Mouse (Mus musculus): Measurements from ENCODE around the gene Elobl.

Gene Elobl

DNA sequence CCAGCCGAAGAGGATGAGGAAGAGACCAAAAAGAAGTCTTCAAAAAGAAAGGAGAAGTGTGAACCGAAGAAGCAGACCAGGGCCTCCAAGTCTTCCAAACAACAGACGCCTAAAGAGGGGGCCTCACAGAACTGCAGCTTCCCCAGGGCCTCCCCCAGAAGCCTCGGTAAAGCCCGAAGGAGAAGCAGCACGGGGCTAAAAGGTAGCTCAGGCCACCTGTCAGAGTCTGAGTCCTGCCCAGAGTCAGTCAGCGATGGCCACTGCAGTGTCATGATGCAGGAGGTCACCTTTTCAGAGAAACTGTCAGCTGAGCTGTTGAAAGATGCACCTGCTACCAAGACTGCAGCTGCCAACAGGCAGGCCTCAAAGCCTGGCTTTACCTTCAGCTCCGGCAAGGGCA lies 14.6 kb upstream of the Elobl start:
- DNase-seq: no peak

DNA sequence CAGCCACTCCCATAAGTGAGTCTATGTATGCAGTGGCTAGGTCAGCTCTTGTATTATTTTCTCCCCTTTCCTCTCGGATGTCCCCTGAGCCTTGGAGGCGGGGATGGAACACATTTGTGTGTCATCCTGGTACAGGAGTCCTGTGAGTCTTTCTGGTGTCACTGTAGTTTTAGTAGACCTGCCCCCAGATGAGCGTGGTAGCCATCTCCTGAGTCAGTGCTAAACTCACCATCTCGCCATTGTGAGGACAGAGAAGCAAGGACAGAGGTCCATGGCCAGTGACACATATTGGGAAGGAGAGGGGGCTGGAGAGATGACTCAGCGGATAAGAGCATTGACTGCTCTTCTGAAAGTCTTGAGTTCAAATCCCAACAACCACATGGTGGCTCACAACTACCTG lies 10.5 kb upstream of the Elobl start:
- no peak for DNase-seq

DNA sequence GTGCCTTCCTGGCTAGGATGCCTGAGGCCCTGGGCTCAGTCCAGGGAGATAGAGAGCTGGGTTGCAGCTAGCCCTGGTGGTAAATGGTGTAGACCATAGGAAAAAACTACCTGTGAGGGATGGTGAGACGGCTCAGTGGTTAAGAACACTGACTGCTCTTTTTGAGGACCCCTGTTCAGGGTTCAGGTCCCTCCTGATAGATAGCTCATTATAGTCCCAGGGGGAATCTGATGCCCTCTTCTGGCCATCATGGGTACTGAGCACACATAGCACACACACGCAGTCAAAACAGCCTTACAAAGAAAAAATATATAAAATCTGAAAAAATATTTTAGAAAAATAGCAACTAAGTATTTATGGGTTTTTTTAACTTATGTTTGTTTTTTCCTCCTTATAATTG lies 9.6 kb upstream of the Elobl start:
- no peak for DNase-seq

DNA sequence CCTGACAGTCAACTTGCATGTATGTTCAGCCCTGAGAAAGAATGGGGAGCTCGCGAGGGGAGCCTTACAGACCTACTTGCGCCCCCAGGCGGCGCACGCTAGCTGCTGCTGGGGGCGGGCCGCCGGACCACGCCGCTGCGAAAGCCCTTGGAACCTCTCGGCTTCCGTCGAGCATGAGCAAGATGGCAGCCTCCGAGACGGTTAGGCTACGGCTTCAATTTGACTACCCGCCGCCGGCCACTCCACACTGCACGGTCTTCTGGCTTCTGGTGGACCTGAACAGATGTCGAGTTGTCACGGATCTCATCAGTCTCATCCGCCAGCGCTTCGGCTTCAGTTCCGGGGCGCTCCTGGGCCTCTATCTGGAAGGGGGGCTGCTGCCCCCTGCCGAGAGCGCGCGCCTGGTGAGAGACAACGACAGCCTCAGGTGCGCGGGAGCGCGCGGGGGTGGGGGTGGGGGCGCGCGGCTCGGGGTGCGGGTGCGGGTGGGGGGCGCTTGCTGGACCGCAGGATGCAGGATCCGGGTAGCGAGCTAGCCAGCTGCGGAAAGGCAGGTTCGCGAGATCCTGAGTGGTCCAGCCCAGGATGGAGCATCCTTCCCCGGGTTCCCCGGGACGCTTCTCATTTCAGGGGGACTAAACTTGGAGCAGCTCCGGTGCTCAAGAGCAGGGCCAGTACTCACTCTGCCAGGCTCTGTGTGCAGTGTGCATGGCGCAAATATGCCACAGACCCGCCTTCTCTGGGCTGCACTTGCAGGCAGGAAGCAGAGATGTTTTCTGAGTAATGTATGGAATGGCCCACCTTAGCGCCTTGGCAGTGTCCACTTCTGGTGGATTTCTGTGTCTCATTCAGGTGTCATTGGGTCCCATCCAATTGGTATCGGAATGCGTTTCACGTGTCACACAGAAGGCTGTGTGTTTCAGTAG lies 7.3 kb upstream of the Elobl start:
- DNase-seq: peak; percentile 93

DNA sequence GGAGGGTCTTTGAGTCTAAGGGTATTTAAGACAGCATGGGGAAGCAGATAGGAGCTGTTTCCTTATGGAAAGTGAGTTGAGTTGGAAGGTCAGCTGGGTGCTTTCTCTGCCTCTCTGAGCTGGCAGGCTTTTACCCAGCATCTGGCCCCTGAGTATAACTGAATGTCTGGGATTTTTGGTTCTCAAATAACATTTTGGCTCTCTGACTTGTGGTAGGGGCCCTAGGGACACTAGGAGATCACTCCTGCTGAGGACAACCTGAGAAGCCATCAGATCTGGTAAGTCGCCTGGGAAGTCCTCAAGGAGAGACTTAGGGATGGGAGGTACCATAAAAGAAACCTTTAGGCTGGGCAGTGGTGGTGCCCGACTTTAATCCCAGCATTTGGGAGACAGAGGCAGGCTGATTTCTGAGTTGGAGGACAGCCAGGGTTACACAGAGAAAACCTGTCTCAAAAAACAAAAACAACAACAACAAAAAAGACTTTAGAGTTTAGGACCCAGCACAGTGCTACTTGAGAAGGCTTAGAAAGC lies 3.5 kb upstream of the Elobl start, which contains the start of gene Coil:
Gene Coil, plus strand, starts transcription at position 51 of the 531 bp plus-strand sequence.
- DNase-seq: no peak

DNA sequence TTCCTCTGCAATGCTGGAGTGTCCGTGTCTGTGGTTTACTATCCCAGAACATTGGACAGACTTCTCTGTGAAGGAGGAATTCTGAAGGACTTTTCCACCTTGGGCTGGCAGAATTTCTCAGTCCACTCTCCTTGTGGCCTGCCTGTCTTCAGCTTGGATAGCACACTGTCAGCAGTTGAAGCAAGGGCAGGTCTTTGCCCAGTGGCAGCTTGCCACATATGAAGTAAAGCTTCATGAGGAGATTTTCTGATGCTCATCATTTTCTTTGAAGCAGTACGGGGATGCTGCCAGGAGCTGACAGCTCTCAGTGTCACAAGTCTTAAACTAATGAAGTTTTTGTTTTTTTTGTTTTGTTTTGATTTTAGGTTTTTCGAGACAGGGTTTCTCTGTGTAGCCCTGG lies 7.9 kb downstream of the Elobl start:
- DNase-seq: no peak

DNA sequence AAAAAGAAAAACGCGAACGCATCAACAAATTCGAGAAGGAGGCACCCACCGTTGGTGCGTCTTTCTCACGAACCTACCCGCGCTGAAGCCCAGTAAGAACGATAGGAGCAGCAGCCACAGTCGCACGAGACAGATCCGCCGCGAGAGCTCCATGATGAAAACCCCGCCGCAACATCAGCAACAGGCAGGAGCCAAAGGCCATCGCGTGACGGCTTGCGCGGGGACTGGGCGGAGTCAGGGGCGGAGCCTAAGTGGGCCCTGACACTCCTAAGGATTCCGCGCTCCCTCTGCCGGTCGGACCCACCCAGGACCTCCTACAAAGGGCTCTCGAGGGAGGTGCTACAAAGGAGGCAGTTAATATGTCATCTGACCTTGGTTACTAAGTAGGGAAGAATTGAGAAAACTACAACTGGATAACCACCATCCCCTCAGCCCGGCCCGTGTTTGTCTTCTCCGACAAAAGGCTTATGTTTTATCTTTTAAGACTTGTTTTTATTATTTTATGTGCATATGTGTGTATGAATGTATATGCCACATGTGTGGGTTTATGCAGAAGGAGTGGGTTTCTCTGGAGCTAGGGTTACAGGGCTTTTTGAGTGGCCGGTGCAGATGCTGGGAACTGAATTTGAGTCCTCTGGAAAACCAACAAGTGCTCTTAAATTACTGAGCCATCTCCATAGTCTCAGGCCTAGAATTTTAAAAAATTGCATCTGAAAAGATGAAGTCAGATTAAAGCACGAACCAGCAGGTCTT lies 11.3 kb downstream of the Elobl start, which contains the start of gene Scpep1:
Gene Scpep1, minus strand, starts transcription at position 249 of the 753 bp plus-strand sequence.
- peak; percentile 99 for DNase-seq

DNA sequence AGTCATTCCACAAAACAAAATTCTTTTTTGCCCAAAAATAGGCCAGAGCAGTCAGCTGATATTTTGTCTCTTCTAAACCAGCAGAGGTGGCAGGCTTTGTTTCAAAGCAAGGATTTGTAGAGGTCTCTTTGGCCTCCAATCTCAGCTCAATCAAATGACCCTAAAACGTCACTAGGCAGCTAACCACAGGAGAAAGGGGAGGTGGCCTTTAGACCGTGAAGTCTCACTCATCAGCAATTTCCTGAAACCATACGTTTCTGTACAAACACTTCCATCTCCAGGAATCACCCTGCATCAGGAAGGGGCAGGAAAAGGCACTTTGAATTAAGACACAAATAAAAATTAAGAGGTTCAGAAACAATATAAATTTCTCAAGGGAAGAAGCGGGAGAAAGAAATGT lies 11.9 kb downstream of the Elobl start:
- peak; percentile 7 for DNase-seq

DNA sequence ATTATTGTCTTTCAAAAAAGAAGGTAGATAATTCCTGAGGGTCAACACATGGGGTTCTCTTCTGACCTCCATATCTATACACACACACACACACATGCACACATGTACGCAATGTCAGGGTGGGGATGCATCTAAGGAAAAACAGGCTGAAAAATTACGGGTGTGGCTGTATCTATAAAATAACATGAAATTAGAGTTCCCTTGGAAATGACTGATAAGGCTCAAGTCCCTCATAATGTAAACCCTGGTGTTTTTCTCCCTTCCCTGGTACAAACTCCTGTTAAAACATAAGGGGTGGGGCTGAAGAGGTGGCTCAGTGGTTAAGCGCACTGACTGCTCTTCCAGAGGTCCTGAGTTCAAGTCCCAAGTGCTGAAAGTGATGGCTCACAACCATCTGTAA lies 13.1 kb downstream of the Elobl start:
- DNase-seq: no peak

DNA sequence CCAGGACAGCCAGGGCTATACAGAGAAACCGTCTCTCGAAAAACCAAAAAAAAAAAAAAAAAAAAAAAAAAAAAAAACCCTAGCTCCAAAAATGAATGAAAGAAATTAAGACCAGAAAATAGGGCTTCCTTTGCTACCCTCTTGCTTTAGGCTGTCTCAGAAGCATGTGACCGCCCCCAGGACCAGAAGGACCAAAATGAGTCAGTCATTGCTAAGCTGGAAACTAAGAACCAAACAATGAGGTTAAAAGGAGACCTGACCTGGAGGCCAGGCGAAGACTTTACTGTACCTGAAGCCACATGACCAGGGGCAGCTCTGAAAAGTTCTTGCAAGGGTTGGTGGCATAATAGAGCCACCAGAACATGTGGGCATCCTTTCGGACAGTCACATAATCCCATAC lies 14.6 kb downstream of the Elobl start:
- no peak for DNase-seq

DNA sequence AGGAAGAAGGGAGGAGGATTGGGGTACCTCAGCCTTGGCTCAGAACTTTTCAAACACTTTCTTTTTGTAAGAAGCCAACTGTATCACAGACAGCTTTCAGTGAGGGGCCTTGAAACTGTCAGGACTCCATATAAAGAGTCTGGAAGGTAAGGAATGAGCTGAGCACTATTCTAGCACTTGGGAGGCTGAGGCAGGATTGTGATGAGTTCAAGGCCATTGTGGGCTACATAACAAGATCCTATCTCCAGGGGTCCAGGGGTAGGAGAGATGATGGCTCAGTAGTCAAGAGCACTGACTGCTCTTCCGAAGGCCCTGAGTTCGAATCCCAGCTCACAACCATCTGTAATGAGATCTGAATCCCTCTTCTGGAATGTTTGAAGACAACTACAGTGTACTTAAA lies 15.2 kb downstream of the Elobl start:
- DNase-seq: no peak

DNA sequence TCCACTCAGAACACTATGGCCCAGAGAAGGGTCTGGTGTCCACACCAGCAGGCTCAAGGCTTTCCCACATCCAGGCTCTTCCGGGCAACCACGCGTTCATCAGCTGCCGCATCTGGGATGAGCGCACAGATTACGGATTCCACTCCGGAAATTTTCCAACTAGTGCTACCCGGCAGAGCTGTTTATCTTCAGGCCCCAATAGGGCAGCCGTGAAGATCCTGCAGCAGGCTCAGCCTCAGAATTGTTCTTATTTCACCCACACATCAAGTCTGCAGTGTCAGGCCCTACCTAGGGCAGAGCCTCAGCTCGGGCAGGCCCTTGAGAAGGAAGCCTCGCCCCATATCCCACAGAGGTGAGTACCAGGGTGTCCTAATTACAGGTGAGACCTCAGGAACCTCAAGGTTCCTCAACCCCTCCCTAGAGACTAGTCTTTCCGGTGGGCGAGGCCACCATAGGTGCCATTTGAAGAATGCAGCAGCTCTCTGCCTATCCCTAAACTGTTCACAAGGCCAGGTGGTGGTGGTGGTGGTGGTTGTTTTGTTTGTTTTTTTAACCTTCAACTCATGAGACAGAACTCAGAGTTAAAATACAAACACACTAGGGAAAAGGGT lies 16.0 kb downstream of the Elobl start:
- DNase-seq: no peak

DNA sequence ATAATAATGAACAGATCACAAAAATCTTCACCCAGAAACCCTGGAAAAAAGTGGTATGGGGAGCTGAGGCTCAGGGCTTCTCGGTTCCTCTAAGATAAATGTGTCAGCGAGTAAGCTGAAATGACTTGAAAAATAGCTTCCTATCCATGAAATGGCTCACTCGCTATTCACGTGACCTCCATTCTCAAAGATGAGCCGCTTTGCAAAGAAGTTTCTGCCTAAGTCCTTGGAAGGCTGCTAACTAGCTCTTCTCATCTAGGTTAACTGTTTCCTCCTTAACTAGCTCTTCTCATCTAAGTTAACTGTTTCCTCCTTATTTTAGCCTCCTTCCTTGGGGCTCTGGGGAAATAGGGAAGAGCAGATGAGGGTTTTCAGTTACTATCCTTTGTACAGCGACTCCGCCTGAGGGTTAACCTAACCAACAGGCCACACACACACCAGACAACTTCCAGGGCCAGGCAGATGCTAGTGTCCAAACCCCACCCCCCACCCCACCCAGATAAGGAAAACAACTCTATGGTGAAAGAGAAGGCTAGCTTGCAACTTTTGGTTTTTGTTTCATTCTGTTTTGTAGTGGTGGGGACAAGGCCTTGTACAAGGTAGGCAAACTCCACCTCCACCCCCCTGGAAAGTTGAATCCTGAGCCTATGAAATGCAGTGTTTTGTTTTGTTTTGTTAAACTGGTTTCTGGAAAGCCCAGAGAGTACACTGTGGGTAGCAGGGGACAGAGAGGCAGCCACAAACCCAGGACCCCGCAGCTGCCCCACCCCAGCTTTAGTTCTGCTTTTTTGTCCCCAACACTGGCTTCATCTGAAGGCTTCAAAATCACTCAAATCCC lies 16.7 kb downstream of the Elobl start:
- DNase-seq: no peak

DNA sequence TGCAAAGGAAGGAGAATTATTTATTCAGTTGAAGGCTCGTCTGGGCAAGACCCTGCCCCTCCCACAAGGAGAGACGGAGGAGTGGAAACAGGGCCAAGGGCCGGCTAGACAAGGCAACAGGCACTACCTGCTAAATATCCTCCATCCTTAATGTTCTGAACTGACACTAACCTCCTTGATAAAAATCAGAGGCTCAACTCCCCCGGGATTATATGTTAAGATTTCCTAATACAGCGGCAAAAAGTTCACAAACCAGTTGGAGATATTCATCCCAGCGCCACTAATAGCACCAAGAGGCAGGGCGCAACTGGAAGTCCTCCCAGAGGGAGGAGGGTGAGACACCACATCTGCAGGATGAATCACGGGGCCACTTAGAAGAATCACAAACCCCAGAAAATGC lies 17.8 kb downstream of the Elobl start:
- no peak for DNase-seq

DNA sequence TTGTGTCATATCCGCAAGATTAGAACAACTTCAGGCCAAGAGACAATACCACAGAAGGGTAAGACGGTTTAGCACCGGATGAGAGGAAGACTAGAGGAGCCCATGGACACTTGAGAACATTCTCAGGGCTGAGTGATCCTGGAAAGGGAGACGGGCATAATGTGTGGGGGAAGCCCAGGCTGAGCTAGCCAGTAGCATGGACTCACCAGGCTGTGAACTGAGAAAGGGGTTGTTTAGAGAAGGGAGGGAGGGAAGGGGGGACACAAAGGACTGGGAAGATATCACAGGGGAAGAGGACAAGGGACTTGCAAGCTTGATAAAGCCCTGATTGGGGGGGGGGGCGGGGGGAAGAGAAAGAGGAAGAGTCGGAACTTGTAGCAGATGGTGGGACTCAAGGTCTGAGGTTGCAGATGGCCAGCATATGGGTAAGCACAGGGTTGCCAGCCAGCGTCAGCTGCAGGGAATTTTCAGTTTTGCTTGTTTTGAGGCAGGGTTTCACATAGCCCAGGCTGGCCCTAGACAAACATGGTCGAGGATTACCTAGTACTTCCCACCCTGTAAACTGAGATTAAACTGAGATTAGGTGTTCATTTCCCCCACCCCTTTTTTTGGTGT lies 20.7 kb downstream of the Elobl start:
- DNase-seq: no peak

DNA sequence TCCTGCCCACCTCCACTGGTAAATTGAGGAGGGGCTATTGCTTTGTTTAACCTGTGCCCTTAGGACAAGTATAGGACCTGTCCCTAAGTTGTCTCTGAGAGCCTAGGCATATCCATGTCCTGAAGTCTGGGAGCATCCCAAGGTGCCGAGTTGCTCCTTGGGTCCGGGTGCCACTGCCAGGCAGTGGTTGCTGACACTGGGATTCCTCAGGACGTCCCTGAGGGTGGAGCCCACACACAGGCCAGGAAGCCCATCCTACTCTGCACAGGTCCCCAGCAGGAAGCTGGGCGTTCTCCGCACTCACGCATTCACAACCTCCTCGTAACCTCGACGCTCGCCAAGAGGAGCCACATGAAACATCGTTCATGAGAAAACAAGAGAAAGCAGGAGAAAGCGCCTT lies 25.2 kb downstream of the Elobl start:
- DNase-seq: no peak

DNA sequence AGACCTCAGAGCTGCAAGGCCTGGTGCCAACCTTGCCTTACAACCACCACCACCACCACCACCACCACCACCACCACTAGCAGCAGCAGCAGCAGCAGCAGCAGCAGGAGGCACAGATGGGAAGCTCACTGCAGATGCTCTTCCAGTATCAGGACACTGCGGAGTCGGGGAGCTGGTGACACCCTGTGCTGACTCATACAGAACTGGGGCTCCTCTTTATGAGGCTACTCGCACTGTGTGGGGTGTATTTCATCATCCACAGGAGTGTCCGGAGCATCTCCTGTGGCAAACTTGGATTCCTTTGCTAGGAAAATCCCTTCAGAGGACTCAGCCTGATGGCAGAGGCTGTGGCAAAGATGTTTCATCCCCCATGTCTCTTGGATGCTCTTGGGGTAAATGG lies 27.1 kb downstream of the Elobl start:
- no peak for DNase-seq

DNA sequence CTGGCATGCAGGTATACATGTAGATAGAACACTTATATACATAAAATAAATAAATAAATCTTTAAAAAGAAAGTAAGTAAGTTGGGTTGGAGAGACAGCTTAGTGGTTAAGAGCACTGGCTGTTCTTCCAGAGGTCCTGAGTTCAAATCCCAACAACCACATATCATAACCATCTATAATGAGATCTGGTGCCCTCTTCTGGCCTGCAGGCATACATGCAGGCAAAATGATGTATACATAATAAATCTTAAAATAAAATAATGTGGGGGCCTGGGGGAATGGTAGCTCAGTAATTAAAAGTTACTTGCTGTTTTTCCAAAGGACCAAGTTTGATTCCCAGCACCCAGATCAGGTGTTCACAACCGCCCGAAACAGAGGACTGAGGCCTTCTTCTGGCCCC lies 28.0 kb downstream of the Elobl start:
- no peak for DNase-seq

DNA sequence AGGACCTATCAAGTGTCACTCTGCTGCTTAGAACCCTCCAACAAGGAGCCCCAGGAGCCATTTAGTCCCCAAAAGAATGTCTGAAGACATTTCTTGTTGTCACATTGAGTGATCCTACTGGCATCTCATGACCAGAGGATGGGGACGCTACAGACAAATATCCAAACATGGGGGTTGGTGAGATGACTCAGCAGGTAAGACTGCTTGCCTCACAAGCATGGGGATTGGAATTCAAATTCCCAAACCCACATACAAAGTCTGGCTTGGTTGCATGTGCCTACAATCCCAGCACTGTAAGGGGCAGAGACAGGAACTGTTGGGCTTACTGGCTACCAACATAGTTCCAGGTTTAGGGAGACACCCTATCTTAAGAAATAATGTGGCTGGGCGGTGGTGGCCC lies 28.8 kb downstream of the Elobl start:
- DNase-seq: no peak

DNA sequence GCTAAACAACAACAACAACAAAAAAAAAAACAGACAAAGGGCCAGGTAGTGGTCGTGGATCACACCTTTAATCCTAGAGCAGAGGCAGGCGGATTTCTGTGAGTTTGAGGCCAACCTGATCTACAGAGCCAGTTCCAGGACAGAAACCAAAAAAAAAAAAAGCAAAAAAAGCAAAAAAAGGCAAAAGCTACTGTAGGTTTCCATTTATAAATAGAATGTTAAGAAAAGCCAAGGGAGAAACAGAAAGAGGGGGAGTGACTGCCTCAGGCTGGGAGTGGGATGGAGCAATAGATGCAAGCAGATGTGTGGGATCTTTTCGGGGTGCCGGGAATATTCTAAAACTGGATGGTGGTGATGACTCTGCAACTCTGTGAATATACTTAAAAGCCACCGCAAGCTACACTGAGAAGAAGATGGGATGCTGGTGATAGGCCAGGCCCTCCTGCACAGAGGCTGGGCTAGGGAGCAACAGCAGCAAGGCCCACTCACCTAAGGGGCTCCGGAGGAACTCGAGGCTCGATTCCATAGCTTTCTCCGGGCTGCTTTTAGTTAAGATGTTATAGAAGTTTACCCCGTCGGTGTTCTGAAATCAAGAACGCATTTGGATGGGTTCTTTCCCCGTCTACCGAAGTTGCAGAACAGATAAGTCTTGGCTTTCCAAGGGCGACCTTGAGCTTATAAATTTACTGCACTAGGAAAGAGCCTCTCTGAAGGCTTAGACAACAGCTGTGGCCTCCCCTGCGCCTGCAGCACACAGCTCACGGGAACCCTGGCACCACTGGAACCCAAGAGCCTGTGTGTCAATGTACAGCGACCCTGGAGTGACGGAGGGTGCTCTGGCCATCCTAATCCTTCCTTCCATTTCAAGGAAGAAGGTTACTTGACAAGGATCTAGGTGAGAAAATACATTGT lies 32.4 kb downstream of the Elobl start:
- no peak for DNase-seq

DNA sequence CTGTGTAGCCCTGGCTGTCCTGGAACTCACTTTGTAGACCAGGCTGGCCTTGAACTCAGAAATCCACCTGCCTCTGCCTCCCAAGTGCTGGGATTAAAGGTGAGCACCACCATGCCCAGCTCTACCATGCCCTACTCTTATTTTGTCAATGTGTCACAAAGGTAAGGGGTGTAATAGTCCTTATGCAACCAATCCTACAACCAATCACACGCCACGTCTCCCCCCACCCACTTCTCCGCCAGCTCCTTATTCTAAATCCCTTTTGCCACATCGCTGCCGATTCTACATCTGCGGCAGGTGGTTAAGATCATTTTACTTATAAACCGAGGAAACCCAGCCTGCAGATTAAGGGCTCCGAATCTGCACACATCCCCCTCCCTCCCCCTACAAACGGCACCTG lies 33.7 kb downstream of the Elobl start:
- no peak for DNase-seq

Data from lung, postnatal 14 days (tissue).